Mouse (Mus musculus): ENCODE measurements around the gene Sergef. TPM values are rescaled to one million over a fixed set of nuclear protein-coding genes. Genes with fewer than 3 reads are reported as not detected.
"Not testable (repeated sequence)": the region's sequence is repeated elsewhere in the genome, so short reads cannot be mapped to it uniquely, and the experiment has no call there.

The Sergef gene
- polyA plus RNA-seq, 1 experiment: 10.8 TPM

- no peak for DNase-seq (ENCODE audit: low read depth)
Measured at GRCm38 (mm10) chr7:46575897-46576296, 63.7 kb downstream of the Sergef start.

- no peak for DNase-seq (ENCODE audit: low read depth)
Measured at GRCm38 (mm10) chr7:46572803-46573594, 66.6 kb downstream of the Sergef start.

- not testable (repeated sequence) for DNase-seq (ENCODE audit: low read depth)
Measured at GRCm38 (mm10) chr7:46569509-46569908, 70.1 kb downstream of the Sergef start.

- DNase-seq (ENCODE audit: low read depth): no peak
Measured at GRCm38 (mm10) chr7:46566318-46567007, 73.1 kb downstream of the Sergef start.

- no peak for DNase-seq (ENCODE audit: low read depth)
Measured at GRCm38 (mm10) chr7:46565374-46565773, 74.2 kb downstream of the Sergef start.

GRCm38 (mm10) chr7:46563801-46564200 is 75.8 kb downstream of the Sergef start:
- DNase-seq (ENCODE audit: low read depth): no peak

GRCm38 (mm10) chr7:46560061-46560460 is 79.5 kb downstream of the Sergef start:
- no peak for DNase-seq (ENCODE audit: low read depth)

- DNase-seq (ENCODE audit: low read depth): no peak
Measured at GRCm38 (mm10) chr7:46559643-46560042, 80.0 kb downstream of the Sergef start.

GRCm38 (mm10) chr7:46559006-46559405 is 80.6 kb downstream of the Sergef start:
- DNase-seq (ENCODE audit: low read depth): no peak

GRCm38 (mm10) chr7:46557996-46558395 is 81.6 kb downstream of the Sergef start:
- no peak for DNase-seq (ENCODE audit: low read depth)

- DNase-seq (ENCODE audit: low read depth): no peak
Measured at GRCm38 (mm10) chr7:46557387-46557786, 82.2 kb downstream of the Sergef start.

- no peak for DNase-seq (ENCODE audit: low read depth)
Measured at GRCm38 (mm10) chr7:46556358-46557118, 83.1 kb downstream of the Sergef start.

- DNase-seq (ENCODE audit: low read depth): no peak
Measured at GRCm38 (mm10) chr7:46555731-46556130, 83.9 kb downstream of the Sergef start.

GRCm38 (mm10) chr7:46554855-46555254 is 84.8 kb downstream of the Sergef start:
- no peak for DNase-seq (ENCODE audit: low read depth)

GRCm38 (mm10) chr7:46554003-46554402 is 85.6 kb downstream of the Sergef start:
- no peak for DNase-seq (ENCODE audit: low read depth)

- no peak for DNase-seq (ENCODE audit: low read depth)
Measured at GRCm38 (mm10) chr7:46551935-46552752, 87.5 kb downstream of the Sergef start.

- DNase-seq (ENCODE audit: low read depth): no peak
Measured at GRCm38 (mm10) chr7:46551173-46551572, 88.4 kb downstream of the Sergef start.

- DNase-seq (ENCODE audit: low read depth): no peak
Measured at GRCm38 (mm10) chr7:46548124-46548523, 91.5 kb downstream of the Sergef start.

GRCm38 (mm10) chr7:46547642-46548041 is 92.0 kb downstream of the Sergef start:
- DNase-seq (ENCODE audit: low read depth): no peak

GRCm38 (mm10) chr7:46546539-46546938 is 93.1 kb downstream of the Sergef start:
- no peak for DNase-seq (ENCODE audit: low read depth)

- no peak for DNase-seq (ENCODE audit: low read depth)
Measured at GRCm38 (mm10) chr7:46544195-46544641, 95.4 kb downstream of the Sergef start.

Data from gonadal fat pad, adult 2 months (tissue).